Mouse (Mus musculus) lung, adult 18-20 months (tissue): ENCODE measurements around the gene Eef2k.

ENCODE experiments used
- DNase-seq, 2 experiments: peaks; one replicate each; pipeline ENCODE4 v3.0.0; 2022; ENCODE audit warnings: mixed read lengths in 2 of 2

Eef2k gene

DNA sequence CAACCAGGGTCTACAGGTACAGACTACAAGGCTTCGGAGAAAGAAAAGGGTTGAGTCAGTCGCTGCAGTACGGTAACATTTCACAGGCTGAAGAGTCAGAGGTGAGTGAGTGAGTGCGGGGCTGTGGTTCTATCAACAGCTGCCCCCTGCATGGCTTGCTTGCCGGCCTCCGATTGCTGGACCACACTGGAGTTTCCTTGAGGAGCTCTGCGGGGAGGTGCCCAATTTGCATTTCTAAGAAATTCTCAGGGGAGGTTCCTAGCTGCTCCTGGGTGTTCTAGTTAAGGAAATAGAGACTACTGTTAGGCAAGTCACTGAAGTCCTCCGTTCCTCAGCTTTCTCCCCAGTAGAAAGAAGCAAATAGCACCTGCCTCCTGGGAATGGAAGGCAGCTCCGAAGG, 2.1 kb downstream of the Eef2k start:
- DNase-seq = no peak

DNA sequence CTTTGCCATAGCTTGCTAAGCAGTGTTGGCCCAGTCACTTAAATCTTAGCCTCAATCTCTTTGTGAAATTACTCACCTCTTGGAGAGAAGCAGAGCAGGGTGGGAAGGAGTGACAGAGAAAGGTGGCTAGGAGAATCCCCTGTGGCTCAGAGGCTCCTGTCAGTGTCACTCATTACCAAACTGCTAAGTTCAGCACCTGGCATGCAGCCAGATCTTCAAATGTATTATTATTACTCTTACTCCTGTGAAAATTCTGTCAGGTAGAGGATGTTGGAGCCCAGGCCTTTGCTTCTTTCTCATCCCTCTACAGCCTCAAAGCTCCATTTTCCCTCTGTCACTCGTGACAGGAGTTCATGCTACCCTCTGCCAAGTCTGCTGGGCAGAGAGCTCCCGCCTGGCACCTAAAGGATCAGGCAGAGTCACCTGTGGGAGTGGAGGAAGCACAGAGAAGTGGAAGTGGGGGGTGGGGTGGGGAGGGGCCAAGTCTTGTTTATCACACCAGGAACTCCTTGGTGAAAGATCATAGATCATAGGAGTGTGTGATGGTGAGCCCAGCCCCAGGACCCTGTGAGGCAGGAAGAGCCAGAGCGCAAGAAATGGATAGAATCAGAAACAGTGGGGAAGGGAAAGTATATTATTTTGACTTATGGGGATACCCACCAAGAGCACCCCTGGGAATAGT, 6.3 kb downstream of the Eef2k start:
- no peak for DNase-seq

DNA sequence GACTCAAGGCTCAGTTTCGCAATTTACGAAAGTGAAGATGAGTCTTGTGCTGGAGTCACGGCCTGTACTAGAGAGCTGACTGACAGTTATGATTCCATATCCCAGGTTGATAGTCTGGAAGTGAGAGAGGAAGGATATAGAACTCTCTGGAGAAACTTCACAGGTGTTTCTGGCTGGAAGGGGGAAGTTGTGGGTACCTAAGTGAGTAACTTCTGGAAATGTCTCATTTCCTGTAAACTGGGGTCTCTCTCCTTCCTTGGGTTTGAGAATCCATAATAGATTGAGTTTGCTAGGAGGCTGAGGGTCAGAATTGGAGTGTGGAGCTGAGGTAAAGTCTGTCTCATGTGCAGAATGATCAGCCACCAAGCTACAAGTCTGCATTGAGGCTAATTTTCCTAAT, 7.5 kb downstream of the Eef2k start:
- no peak for DNase-seq

DNA sequence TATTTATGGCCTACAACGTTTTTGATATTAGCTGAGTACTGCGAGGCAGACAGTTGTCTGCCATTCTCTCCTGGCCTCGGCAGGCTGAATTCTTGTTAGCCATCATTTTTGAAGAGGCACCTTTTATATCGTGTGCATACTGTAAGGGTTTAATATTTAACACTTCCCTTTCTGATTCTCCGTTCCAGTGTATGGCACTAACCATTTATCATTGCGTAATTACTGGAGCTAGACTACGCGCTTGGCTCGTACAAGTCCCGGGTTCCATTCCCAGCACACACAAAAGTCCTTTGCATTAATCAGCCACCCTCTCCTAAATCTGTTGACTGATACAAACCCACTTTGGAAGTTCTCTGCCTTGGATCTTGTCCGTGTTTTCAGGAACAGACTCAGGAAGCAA, 17.2 kb downstream of the Eef2k start:
- no peak for DNase-seq

DNA sequence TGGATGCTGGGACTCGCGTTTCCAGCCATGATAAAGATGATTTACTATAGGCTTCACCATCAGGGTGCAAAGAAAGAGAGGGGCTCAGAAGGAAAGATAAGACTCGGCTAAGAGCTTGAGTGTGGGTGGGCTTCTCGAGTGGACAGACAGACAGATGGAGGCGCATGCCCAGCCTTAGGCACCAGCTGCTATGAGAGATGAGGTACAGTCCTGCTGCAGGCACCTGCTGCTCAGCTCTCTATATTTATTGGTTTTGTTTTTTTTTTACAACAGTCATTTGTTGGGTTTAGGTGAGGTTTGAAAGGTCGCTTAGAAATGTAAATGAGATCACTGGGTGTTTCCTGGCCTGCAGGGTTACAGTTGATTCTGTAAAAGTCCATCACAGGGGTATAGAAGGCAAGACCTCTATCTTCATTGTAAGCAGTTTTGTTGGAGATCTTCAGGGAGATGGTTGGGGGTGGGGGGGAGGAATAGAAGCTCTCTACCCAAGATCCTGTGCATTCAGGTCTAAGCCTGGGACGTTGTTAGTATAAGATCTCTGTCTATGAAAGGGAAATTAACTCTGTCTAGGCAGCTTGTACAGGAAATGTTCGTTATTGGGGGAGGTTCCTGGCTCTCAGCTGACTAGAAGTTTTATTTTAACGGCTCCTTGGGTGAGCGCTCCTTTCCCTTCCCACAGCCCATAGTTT, 18.3 kb downstream of the Eef2k start:
- no peak for DNase-seq

DNA sequence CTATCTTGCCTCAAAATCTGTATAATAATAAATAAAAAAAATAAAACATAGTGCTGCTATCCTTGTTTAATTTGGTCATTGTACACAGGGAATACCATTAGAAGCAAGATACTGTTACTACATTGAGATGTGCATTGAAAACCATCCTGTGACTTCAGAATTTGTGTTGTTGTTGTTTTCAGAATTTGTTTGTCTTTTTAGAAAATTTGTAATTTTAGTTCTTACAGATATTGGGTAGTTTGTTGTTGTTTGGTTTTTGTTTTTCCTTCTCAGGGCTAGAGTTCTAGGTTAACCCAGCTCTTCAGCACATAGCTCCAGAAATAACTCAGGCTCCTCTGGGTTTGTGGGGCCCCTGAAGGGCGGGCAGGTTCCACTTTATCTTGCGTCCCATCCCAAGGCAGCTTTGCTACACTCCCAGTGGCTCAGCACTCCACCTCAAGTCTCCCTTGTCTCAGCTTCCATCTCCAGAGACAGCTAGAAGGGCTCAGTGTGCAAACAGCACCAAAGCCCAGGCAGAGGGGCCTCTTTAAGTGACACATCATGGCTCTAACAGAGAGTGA, 18.9 kb downstream of the Eef2k start:
- no peak for DNase-seq

DNA sequence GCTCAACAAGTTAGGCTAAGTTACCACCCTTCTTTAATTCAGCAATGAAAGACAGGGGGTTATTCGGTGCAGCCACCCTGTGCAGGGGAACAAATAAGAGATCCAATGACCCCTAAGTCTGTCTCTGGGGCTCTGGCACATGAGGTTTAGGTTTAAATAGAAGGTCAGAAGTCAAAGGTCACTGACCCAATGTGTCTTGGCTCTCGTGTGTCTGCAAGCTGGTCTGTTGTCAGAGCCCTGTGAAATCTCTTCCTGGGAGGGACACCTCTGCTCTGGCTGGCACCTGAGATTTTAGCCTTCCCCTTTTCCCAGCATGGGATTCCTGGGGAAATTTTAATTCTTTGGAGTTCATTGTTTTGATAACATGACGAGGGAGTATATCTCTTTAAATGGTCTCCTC, 19.6 kb downstream of the Eef2k start:
- no peak for DNase-seq

DNA sequence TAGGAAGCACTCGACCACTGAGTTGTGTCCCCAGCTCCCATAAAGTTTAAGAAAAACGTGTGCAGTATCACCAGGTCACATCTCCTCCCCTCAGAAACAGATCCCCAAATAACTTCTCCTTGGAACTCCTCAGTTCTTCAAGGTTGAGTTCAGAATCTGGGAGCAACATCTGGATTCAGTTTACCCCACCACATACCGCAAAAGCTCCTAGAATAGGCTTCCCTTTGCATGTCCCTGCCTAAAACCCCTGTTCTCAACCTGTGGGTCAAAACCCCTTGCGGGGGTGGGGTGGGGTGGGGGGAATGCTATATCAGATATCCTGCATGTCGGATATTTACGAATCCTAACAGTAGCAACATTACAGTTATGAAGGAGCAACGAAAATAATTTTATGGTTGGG, 20.0 kb downstream of the Eef2k start:
- DNase-seq = no peak

DNA sequence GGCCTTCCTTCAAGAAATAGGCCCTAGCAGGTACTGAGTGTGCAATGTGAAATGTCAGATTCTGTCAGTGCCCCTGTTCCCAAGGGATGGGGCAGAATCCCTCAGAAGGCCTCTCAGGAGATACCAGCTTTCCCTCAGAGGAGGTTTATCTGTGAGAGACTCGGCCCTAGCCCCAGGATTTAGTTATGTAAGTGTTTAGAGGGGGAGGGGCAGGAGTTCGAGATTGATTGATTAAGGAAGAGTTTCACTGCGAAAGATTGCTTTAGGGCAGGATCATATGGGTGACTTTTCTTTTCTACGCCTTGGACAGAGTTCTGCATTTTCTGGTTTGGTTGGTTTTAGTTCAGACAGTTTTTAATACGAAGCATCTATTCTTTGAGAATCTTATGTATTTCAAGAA, 20.8 kb downstream of the Eef2k start:
- DNase-seq = no peak

DNA sequence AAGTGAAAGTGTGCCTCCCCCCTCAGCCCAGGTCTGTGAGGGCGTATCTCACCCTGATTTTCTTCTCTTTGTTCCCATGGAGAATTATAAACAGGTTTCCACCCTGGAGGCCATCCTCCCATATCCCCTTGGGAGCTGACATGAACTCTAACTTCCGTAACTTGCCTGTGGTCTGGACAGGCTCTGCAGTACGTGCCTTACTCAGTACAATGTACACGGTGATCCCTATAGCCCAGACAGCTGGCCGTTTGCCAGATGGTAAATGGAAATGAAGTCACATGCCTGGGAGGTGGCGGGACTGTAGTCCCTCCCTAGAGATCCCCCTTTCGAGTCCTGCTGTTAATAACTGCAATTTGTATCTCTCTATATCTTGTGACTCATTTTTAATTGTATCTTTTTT, 22.5 kb downstream of the Eef2k start:
- peak; percentile 53 to 61 for DNase-seq

DNA sequence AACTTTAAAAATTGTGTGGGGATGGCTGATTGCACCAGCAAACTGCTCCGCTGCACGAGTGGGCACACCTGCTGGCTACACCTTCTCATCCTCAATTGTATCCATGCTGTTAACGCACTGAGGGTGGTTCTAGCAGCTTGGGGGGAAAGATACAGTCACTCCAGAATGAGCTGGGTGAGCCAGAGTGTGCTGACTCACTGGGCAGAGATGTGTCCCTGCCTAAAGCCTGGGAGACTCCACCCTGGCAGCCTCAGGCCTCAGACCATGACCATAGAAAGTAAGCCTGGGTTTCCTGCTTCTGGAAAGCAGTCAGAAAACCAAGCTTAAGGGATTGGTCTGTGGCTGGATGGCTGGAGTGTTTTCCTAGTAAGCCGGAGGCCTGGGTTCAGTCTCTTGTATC, 23.2 kb downstream of the Eef2k start:
- peak; percentile 32 to 55 for DNase-seq

DNA sequence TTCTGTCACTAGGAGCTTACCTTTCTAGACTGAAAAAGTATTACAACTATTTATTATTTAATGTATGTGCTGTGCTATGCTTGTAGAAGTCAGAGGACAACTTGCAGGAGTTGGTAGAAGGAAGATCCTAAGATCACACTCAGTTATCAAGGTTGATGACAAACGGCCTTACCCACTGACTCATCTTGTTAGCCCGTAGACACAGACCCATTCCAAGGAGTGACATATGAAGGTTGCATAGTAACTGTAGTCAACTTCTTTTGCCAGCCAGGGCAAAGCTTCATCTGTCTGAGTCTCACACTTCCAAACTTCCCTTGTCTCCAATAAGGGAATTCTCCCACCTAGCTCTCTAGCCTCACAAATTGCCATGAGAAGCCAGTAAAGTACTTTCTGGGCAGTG, 24.1 kb downstream of the Eef2k start:
- no peak for DNase-seq

DNA sequence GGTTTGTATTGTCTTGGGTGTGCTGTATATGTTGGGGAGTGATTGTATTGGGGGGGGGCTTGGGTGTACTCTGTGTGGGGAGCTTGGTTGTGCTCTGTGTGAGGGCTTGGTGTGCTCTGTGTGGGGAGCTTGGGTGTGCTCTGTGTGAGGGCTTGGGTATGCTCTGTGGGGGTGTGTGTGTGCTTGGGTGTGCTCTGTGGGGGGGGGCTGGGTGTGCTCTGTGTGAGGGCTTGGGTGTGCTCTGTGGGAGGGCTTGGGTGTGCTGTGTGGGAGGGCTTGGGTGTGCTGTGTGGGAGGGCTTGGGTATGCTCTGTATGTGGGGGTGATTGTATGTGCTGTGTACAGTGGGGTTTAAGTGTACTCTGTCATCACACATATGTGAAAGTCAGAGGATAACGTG, 25.1 kb downstream of the Eef2k start:
- no peak for DNase-seq

DNA sequence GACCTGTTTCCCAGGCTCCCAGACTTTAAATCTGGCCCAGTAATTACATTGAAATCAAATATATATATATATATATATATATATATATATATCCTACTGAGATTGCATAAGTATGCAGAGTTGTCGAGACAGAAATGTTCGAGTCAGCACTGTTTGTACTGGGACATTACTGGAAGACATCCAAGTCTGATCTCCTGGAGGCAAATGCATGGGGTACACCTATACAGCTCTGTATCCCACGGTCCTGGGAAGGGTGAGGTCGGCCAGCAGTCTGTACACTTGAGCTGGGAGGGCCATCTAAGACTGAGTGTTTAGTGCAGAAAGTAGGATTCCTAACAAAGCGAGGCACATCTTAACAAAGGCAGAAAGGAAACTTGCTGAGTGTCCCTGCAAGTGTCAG, 27.3 kb downstream of the Eef2k start:
- no peak for DNase-seq

DNA sequence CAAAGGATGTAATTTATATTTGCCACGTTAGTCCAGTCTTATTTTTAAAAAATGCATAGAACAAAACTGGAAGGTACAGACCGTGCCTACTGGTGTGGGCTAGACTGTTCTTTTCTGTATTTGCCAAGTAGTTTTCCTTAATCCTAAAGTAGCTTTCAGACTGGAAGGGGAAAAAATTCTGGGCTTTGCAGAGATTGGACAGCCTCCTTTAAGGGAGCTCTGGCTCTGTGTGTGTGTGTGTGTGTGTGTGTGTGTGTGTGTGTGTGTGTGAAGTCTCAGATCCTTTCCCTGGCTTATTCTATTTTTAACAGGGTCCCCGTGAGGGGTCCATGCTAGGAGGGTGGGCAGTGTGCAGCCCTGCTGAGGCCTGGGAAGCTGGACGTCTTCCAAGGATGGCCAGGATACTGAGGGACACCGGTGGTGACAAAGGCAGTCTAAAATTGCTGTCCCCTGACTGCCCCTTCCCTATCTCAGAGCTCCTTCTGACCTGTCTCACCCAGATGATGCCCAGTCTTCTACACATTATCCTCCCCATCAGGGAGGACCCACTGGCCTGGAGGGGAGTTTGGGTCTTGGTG, 27.9 kb downstream of the Eef2k start:
- no peak for DNase-seq

DNA sequence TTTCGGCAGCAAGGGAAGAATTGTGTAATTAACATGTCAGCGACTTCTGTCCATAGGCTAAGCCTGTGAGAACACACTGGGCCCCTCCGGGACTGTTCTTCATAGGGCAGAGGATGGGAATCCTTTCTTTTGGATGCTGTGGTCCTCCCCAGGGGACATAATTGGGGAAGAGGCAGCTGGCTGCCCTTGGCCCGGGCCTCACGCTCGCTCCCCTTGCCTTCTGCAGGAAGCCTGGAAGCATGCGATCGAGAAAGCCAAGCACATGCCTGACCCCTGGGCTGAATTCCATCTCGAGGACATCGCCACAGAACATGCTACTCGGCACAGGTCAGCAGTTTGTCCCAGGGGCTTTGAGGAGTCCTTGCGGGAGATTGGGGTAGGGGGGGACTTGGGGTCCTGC, 30.5 kb downstream of the Eef2k start:
- DNase-seq = no peak

DNA sequence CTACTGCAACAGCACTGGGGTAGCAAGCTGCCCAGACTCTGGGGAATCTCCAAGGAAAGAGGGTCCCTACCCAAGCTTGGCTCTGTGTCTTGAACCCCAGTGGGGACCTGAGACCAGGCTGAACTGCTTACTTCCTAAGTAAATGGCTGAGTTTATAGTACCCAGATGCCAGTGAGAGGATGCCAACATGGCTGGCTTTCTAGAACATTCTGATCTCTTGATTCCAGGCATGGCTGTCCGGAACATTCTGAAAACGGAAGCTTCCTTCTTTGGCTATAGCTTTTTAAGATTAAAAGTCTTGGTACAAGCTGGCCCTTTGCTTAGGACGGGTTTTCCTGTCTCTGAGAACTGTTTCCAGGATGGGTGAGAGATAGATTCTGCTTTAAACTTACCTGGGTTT, 31.4 kb downstream of the Eef2k start:
- no peak for DNase-seq

DNA sequence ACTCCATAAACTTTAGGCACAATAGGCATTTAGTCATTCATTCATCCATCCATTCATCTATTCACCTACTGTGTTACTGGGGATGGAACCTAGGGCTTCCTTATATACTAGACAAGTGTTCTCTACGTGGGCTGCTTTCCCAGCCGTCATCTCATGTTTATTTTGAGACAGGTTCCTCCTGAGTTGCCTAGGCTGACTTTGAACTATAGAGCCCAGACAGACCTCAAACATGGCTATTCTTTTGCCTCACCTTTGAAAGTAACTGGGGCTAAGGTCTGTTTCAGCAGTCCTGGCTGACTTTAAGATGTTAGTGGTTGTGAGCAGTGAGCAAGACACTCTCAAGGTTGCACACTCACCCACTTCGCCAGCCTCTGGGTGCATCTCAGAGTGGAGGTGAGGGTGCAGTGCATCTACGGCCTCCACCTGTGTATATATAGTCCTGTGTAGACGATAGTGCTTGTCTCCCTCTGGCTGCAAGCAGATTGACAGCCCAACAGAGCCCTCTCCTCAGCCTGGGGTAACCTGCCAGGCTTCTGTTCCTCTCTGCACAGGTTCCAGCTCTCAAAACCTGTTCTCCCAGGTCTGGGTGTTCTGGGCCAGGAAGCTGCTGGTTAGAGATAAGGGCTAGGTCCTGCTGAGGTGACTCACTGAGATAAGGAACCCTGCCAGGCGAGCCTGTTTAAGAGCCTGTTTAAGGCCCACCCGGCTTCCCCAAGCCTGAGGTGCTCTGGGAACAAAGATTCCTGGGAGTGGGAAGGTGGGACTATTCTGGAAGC, 32.3 kb downstream of the Eef2k start:
- peak; percentile 36 to 64 for DNase-seq

DNA sequence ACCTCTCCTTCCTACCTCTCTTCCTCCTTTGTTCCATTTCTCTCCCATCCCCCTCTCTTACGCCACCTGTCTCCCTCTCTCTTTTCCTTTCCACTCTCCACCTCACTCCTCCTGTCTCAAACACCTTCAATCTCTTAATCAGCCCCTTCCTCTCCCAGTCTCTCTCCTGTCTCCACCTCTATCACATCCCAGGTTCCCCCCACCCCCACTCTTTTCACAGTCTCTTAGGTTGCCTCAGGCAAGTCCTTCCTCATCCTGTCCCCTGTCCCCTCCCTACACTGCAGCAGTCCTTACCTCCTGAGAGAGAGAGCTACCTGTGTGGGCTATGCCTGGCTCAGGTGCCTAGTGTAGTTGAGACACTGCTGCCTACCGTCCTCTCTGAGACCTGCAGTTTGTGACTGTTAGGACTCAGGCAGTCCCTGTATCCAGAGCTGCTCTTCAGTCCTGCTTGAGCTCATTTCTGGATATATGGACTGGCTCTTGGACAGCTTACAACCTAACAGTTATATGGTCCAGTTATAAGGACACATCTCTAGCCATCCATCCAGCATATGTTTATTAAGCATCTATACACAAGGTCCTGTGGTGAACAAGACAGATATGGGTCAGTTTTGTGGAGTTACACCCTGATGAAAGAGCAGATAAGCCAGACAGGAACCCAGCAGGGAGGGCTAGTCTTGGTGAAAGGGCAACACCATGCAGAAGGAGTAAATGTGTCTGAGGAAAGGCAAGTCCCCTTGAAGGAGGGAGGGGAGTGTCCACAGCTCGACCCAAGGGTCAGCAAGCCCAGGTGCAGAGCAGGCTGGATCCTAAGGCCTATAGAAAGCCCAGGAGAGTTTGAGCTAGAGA, 33.1 kb downstream of the Eef2k start:
- no peak for DNase-seq

DNA sequence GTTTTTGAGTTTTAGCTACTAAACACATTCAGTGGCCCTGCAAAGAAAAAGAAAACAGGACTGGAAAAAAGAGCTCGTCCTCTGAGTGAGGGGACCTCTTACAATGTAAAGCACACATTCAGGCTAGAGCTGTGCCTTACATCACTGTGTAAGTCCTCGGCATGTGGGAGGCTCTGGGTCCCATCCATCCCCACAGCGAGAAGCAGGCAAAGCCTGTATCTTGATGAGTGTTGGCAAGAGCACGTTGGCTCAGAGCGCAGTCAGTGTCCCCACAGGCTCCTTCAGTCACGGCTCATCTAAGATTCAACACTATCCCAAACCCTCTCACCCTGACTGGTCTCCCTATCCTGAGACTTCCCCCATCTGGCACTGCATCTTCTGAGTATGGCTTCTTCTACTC, 35.6 kb downstream of the Eef2k start:
- DNase-seq = no peak

DNA sequence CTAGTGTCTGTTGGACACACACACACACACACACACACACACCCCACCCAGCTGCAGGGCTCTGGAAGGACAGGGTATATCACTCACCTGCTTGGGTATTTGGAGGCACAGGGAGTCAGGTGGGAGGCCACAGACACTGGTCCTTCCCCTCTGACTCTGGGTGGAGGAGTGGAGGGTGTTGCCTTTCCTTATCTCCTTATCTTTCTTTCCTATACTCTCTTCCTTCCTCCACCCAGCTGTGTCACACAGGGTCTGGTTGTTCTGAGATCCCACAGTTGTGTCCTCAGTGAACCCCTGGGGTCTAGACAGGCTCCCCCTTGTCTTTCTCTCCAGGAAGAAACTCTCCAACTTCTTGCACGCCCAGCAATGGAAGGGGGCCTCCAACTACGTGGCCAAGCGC, 37.3 kb downstream of the Eef2k start:
- DNase-seq = no peak

DNA sequence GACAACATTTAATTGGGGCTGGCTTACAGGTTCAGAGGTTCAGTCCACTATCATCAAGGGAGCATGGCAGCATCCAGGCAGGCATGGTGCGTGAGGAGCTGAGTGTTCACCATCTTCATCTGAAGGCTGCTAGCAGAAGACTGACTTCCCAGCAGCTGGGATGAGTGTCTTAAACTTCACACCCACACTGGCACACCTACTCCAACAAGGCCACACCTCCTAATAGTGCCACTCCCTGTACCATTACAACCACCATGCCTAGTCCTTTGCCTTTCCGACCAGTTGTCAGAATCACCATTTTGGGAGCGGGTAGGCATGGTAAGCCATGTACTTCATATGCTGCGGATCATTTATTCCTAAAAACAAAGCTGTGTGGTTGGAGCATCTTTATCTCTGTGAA, 38.1 kb downstream of the Eef2k start:
- DNase-seq = no peak

DNA sequence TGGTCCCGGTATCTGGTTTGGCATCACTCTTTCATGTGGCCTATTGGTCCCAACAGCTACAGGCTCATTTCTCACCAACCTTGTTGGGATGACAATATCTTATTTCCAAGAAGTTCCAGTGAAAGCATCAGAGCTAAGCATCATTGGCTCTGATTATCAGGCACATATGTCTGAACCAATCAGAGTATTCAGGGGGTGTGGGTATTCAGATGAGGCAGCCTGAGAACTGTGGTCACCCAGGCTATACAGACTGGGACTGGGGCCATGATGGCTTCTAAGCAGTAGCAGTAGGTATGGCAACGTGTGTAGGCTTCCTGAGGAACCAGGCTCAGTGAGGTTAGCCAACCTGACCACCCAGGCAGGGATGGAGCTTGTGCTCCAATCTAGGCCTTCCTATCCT, 38.8 kb downstream of the Eef2k start:
- no peak for DNase-seq
